Mouse (Mus musculus): ENCODE data around the gene Fn1. TPM values are rescaled to one million over a fixed set of nuclear protein-coding genes. Genes with fewer than 3 reads are reported as not detected.
A peak's percentile ranks its signal among the peaks of the same experiment; 100 is the strongest.

Fn1 gene
- polyA plus RNA-seq, 1 experiment from 2014 or later: 234 TPM

GRCm38 (mm10) chr1:71674274-71674673 is 21.3 kb upstream of the Fn1 start:
- no peaks in the 10 kb centered on the region for H3K27me3 ChIP-seq
- H3K9me3 ChIP-seq: 0 out of 2 replicates have a peak, but pooled peaks cover 4% of the 10 kb centered on the region
- no peak overlapping the region for H3K4me2 ChIP-seq (replicated peaks)
- peaks cover 5% of the 10 kb centered on the region; the same call in 1 of the 2 replicates for H3K4me1 ChIP-seq
- WGBS: 90% methylated on average over 4 of the region's 4 CpGs
- no peaks in the 10 kb centered on the region for H3K36me3 ChIP-seq
- no peak overlapping the region for H3K4me3 ChIP-seq
- no peak overlapping the region for H3K9ac ChIP-seq
- ATAC-seq (ENCODE audit: low FRiP score, low read depth): no peak
- no peak overlapping the region for H3K27ac ChIP-seq

GRCm38 (mm10) chr1:71673398-71673910 is 20.5 kb upstream of the Fn1 start:
- Histone ChIP-seq H3K9me3 (0 out of 2 replicates have a peak, but pooled peaks cover 4% of the 10 kb centered on the region), H3K4me1 (peaks cover 5% of the 10 kb centered on the region; the same call in 1 of the 2 replicates), H3K36me3 (no peaks in the 10 kb centered on the region), H3K27ac (peak overlapping the region; percentile 22; the same call in 1 of the 2 replicates), H3K4me2 (replicated peaks) (no peak overlapping the region), H3K9ac (no peak overlapping the region), H3K27me3 (no peaks in the 10 kb centered on the region), H3K4me3 (no peak overlapping the region)
- ATAC-seq (ENCODE audit: low FRiP score, low read depth): 0 out of 2 replicates have a peak, but pooled peaks have one; percentile 24
- WGBS: 4% methylated on average over 3 of the region's 3 CpGs

- H3K36me3 ChIP-seq: no peaks in the 10 kb centered on the region
- peaks cover 5% of the 10 kb centered on the region; the same call in 1 of the 2 replicates for H3K4me1 ChIP-seq
- H3K9ac ChIP-seq: no peak overlapping the region
- no peak overlapping the region for H3K4me2 ChIP-seq (replicated peaks)
- peaks cover 7% of the 10 kb centered on the region; the same call in 1 of the 2 replicates for H3K9me3 ChIP-seq
- WGBS: 83% methylated on average over 3 of the region's 3 CpGs
- H3K27me3 ChIP-seq: no peaks in the 10 kb centered on the region
- no peak for ATAC-seq (ENCODE audit: low FRiP score, low read depth)
- no peak overlapping the region for H3K4me3 ChIP-seq
- H3K27ac ChIP-seq: no peak overlapping the region
These were observed 19.3 kb upstream of the Fn1 start for GRCm38 (mm10) chr1:71672346-71672745.

GRCm38 (mm10) chr1:71663242-71663641 is 10.2 kb upstream of the Fn1 start:
- ATAC-seq (ENCODE audit: low FRiP score, low read depth): no peak
- Histone ChIP-seq H3K36me3 (no peaks in the 10 kb centered on the region), H3K9me3 (peaks cover 12% of the 10 kb centered on the region), H3K4me3 (no peak overlapping the region), H3K4me2 (replicated peaks) (no peak overlapping the region), H3K9ac (no peak overlapping the region), H3K4me1 (no peaks in the 10 kb centered on the region), H3K27ac (no peak overlapping the region), H3K27me3 (no peaks in the 10 kb centered on the region)
- 82% methylated on average over 6 of the region's 6 CpGs for WGBS

- peaks cover 8% of the 10 kb centered on the region; the same call in 1 of the 2 replicates for H3K9me3 ChIP-seq
- H3K27ac ChIP-seq: no peak overlapping the region
- 44% methylated on average over 6 of the region's 6 CpGs for WGBS
- peaks cover 19% of the 10 kb centered on the region for H3K4me1 ChIP-seq
- H3K36me3 ChIP-seq: no peaks in the 10 kb centered on the region
- ATAC-seq (ENCODE audit: low FRiP score, low read depth): no peak
- H3K4me3 ChIP-seq: no peak overlapping the region
- H3K9ac ChIP-seq: no peak overlapping the region
- no peaks in the 10 kb centered on the region for H3K27me3 ChIP-seq
- H3K4me2 ChIP-seq (replicated peaks): no peak overlapping the region
These were observed 5.6 kb upstream of the Fn1 start for GRCm38 (mm10) chr1:71658632-71659031.

- no peaks in the 10 kb centered on the region for H3K27me3 ChIP-seq
- H3K9me3 ChIP-seq: no peaks in the 10 kb centered on the region
- no peaks in the 10 kb centered on the region for H3K36me3 ChIP-seq
- peaks cover 22% of the 10 kb centered on the region for H3K4me1 ChIP-seq
- no peak overlapping the region for H3K4me2 ChIP-seq (replicated peaks)
- no peak for ATAC-seq (ENCODE audit: low FRiP score, low read depth)
- no peak overlapping the region for H3K27ac ChIP-seq
- H3K9ac ChIP-seq: no peak overlapping the region
- no peak overlapping the region for H3K4me3 ChIP-seq
- WGBS: 53% methylated on average over 6 of the region's 6 CpGs
These were observed 3.3 kb upstream of the Fn1 start for GRCm38 (mm10) chr1:71656309-71656708.

- no peak for ATAC-seq (ENCODE audit: low FRiP score, low read depth)
These were observed 1.2 kb upstream of the Fn1 start for GRCm38 (mm10) chr1:71654221-71654620.

GRCm38 (mm10) chr1:71653400-71654159 is 580 bp upstream of the Fn1 start:
- Histone ChIP-seq H3K27ac (peak overlapping the region; percentile 93), H3K9ac (peak overlapping the region; percentile 94), H3K4me3 (peak overlapping the region; percentile 79), H3K9me3 (no peaks in the 10 kb centered on the region), H3K27me3 (no peaks in the 10 kb centered on the region), H3K4me2 (replicated peaks) (peak overlapping the region; percentile 80), H3K4me1 (peaks cover 44% of the 10 kb centered on the region), H3K36me3 (peaks cover 24% of the 10 kb centered on the region)
- 0% methylated on average over 24 of the region's 24 CpGs for WGBS
- ATAC-seq (ENCODE audit: low FRiP score, low read depth): peak; percentile 20

More at GRCm38 (mm10) chr1:71654221-71654620, 1.2 kb upstream of the Fn1 start:
- peak overlapping the region; percentile 79 for H3K4me3 ChIP-seq
- peaks cover 42% of the 10 kb centered on the region for H3K4me1 ChIP-seq
- H3K9me3 ChIP-seq: no peaks in the 10 kb centered on the region
- peak overlapping the region; percentile 80 for H3K4me2 ChIP-seq (replicated peaks)
- WGBS: 14% methylated on average over 8 of the region's 8 CpGs
- H3K27ac ChIP-seq: peak overlapping the region; percentile 93
- H3K36me3 ChIP-seq: peaks cover 17% of the 10 kb centered on the region
- peak overlapping the region; percentile 94 for H3K9ac ChIP-seq
- no peaks in the 10 kb centered on the region for H3K27me3 ChIP-seq

GRCm38 (mm10) chr1:71651828-71652227 is 1.2 kb downstream of the Fn1 start:
- peaks cover 41% of the 10 kb centered on the region for H3K36me3 ChIP-seq
- H3K9me3 ChIP-seq: no peaks in the 10 kb centered on the region
- peak overlapping the region; percentile 80 for H3K4me2 ChIP-seq (replicated peaks)
- H3K4me1 ChIP-seq: peaks cover 42% of the 10 kb centered on the region
- H3K9ac ChIP-seq: peak overlapping the region; percentile 94
- WGBS: 12% methylated on average over 1 of the region's 1 CpGs
- ATAC-seq (ENCODE audit: low FRiP score, low read depth): no peak
- H3K27me3 ChIP-seq: no peaks in the 10 kb centered on the region
- H3K27ac ChIP-seq: no peak overlapping the region
- H3K4me3 ChIP-seq: peak overlapping the region; percentile 79

- Histone ChIP-seq H3K27ac (0 out of 2 replicates have a peak overlapping the region, but pooled peaks have one; percentile 22), H3K4me3 (peak overlapping the region; percentile 79), H3K27me3 (no peaks in the 10 kb centered on the region), H3K36me3 (peaks cover 45% of the 10 kb centered on the region), H3K4me2 (replicated peaks) (peak overlapping the region; percentile 80), H3K4me1 (peaks cover 37% of the 10 kb centered on the region), H3K9ac (peak overlapping the region; percentile 94), H3K9me3 (no peaks in the 10 kb centered on the region)
- ATAC-seq (ENCODE audit: low FRiP score, low read depth): no peak
- 8% methylated on average over 9 of the region's 9 CpGs for WGBS
These were observed 1.7 kb downstream of the Fn1 start for GRCm38 (mm10) chr1:71651315-71651714.

- WGBS: 15% methylated on average over 6 of the region's 6 CpGs
These were observed 2.3 kb downstream of the Fn1 start for GRCm38 (mm10) chr1:71650741-71651140.

GRCm38 (mm10) chr1:71648166-71648565 is 4.8 kb downstream of the Fn1 start:
- Histone ChIP-seq H3K9ac (0 out of 2 replicates have a peak overlapping the region, but pooled peaks have one; percentile 13), H3K4me2 (replicated peaks) (no peak overlapping the region), H3K4me3 (no peak overlapping the region), H3K27ac (no peak overlapping the region), H3K9me3 (no peaks in the 10 kb centered on the region), H3K4me1 (peaks cover 25% of the 10 kb centered on the region), H3K36me3 (peaks cover 77% of the 10 kb centered on the region), H3K27me3 (no peaks in the 10 kb centered on the region)
- no peak for ATAC-seq (ENCODE audit: low FRiP score, low read depth)
- WGBS: 84% methylated on average over 7 of the region's 7 CpGs

More at GRCm38 (mm10) chr1:71650741-71651140, 2.3 kb downstream of the Fn1 start:
- H3K4me1 ChIP-seq: peaks cover 32% of the 10 kb centered on the region
- peak overlapping the region; percentile 94 for H3K9ac ChIP-seq
- H3K27me3 ChIP-seq: no peaks in the 10 kb centered on the region
- H3K9me3 ChIP-seq: no peaks in the 10 kb centered on the region
- ATAC-seq (ENCODE audit: low FRiP score, low read depth): no peak
- H3K27ac ChIP-seq: no peak overlapping the region; the same call in 1 of the 2 replicates
- peaks cover 51% of the 10 kb centered on the region for H3K36me3 ChIP-seq
- peak overlapping the region; percentile 79 for H3K4me3 ChIP-seq
- peak overlapping the region; percentile 80 for H3K4me2 ChIP-seq (replicated peaks)

Measured in limb, embryonic 13.5 days (tissue).